Mouse (Mus musculus): ENCODE data around the gene Celf5.
A peak's percentile ranks its signal among the peaks of the same experiment; 100 is the strongest.

The Celf5 gene

DNA sequence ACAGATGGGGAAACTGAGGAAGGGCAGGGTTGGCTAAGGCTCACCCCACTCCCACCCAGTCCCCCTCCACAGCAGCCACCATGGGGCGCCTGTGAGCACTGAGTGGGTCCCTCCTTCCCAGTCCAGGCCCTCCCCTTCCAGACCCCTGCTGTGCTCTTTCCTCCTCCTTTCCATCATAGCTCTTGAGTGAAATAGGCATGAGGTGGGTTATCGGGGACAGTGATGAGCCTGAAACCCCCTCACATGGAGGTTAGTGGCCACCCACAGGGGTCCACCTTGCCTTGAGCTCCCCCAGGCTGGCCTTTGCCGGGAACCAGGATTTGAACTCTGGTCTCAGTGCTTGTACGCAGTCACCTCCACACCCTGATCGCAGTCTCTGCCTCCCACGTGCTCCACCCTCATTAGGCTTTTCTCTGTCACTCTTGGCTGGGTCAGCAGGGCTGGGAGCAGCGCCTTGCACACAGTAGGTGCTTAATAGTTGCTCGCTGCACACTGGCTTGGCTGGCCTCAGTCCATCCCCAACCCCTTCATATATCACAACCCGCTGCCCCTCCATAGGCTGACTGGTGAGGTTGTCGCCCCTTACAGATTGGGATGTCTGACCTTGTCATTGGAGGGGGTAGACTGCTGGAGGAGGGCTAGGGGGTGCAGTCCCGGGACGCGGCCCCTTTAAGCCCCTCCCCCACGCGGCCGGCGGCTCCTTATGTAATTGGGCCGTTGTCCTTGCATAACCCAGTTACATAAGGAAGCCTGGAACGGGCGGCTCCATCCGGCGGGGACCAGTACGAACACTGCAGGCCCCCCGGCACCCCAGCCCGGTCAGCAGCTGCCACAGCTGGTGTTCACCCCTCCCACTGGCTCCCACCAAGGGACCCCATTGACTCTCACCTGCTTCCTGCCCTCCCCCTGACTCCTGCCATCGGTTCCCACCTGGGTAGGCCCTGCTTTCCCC, 68.9 kb downstream of the Celf5 start:
- DNase-seq: peak; percentile 95

DNA sequence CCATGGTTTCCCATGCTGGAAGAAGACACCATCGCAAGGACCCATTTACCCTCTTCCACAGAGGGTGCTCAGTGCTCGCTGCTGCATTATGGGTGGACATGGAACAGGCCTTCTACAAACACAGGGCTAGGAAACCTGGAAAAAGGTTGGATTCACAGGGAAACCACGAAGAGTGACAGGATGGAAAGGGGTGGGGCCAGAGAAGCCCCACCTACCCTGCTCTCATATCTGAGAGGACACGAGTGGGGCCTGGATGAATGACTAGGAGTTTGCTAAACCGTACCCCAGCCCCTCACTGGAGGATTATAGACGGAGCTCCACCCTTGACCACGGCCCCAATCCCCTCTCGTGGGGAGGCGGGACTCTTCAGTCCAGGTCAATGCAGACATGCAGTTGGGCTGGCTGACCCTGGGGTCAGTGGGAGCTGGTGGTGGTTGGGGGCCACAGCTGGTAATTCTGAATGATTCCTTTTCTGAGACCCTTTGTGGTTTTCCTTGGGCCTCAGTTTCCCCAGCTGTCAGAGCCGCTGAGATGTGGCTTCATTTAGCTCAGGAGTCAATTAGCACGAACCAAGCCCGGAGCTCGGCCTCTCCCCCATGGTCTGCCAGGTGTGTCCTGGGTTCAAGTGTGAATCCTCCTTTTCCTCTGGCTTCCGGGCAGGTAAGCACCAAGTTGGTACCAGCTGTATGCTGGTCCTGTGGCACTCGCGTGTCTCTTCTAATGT, 69.8 kb downstream of the Celf5 start:
- peak; percentile 46 for DNase-seq

DNA sequence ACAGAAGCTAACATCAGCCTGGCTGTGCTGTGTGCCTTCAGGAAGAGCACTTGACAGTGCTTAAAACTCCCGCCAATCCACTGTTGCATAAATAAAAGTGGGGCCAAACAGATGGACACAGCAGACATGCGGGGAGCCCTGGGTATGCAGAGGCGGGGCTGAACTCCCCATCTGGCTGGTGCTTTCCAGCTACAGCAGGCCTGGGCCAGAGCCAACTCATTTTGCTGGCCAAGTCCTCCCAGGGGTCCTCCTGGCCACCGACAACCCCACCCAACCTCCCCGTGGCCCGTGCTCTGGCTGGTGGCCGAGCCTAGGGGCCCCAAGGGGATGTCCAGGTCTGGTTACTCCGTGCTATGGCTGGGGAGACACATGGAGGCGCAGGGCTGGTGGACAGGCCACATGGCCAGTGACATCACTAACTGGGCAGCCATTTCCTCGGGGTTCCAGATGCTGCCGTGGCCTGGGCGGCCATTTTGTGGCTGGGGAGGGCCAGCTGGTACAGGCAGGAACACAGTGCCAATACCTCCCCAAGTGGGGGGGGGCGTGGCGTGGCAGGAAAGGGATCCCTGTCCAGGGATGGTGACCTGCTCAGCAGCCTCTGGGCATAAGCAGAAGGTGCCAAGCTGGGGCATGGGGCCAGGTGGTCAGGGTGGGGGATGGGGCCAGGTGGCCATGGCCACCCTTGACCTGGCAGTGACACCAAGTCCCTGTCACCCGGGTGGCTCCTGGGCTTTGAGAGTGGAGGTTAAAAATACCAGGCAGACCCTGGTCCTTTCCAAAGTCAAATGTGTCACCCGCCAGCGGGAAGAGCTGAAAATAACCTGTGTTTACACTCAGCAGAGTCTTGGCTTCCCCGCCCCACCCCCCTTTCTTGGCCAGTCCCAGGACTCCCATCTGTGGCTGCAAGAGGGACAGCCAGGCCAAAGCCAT, 70.8 kb downstream of the Celf5 start:
- peak; percentile 85 for DNase-seq

DNA sequence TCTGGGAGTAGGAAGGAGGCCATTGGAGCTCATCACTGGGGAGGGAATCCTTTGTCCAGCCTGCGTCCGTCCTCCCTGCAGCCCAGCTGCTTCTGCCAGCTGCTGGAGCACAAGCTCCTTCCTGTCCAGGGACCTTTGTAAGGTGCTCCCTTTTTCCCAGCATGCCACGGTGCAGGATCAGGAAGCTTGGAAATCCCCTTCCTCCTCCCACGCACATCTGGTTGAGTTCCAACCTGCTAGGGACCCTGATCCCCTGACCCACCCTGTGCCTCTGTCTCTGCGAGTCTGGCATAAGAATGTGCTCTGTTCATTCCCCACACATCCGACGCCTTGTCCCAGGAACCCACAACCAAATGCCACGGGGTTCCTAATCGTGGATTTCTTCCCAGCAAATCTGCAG, 71.5 kb downstream of the Celf5 start:
- no peak for DNase-seq

- DNase-seq: peak; percentile 68
Measured at GRCm38 (mm10) chr10:81410350-81410749, 72.2 kb downstream of the Celf5 start.

- DNase-seq: no peak
Measured at GRCm38 (mm10) chr10:81409330-81409729, 73.2 kb downstream of the Celf5 start.

Data from lung, postnatal 36 days (tissue).